Mouse (Mus musculus) limb, embryonic 12.5 days (tissue): ENCODE results near the gene Sh3pxd2b. TPM values are rescaled to one million over a fixed set of nuclear protein-coding genes. Genes with fewer than 3 reads are reported as not detected.

Experiments
- ATAC-seq: fragments of 200-750 bp; cut with Nextera tagmentation; 2 replicates; pipeline ENCODE4 v1.8.0; 2017; ENCODE audit warnings: low read depth, moderate TSS enrichment; ENCODE audit not compliant: insufficient number of reproducible peaks, insufficient read depth, low FRiP score, low TSS enrichment
- H3K27ac ChIP-seq: fragments of 300-500 bp; sonication (generic); 2 replicates; pipeline ENCODE4 v1.5.1; 2016; ENCODE audit warnings: mild to moderate bottlenecking, moderate library complexity
- H3K27me3 ChIP-seq: fragments of 300-500 bp; sonication (generic); 2 replicates; pipeline ENCODE4 v1.6.1; 2016; ENCODE audit warnings: mild to moderate bottlenecking, moderate library complexity
- H3K36me3 ChIP-seq: fragments of 300-500 bp; sonication (generic); 2 replicates; pipeline ENCODE4 v1.6.1; 2016; ENCODE audit warnings: mild to moderate bottlenecking, moderate library complexity
- H3K4me1 ChIP-seq: fragments of 300-500 bp; sonication (generic); replicated peaks from 2 replicates; pipeline ENCODE4 v1.6.1; 2016
- H3K4me2 ChIP-seq: fragments of 300-500 bp; sonication (generic); 2 replicates; pipeline ENCODE4 v1.6.1; 2016; ENCODE audit warnings: mild to moderate bottlenecking, moderate library complexity
- H3K4me3 ChIP-seq: fragments of 300-500 bp; sonication (generic); replicated peaks from 2 replicates; pipeline ENCODE4 v1.5.1; 2016; ENCODE audit warnings: mild to moderate bottlenecking
- H3K9ac ChIP-seq: fragments of 300-500 bp; sonication (generic); replicated peaks from 2 replicates; pipeline ENCODE4 v1.6.1; 2016; ENCODE audit warnings: mild to moderate bottlenecking, moderate library complexity
- H3K9me3 ChIP-seq: fragments of 300-500 bp; sonication (generic); 2 replicates; pipeline ENCODE4 v1.6.1; 2016; ENCODE audit warnings: mild to moderate bottlenecking, moderate library complexity
- WGBS: fragments of 180-500 bp; shearing (Covaris S2); methylation state at CpG from one replicate; pipeline ENCODE4 v1.1.7; 2016; 5-methylcytosine and 5-hydroxymethylcytosine counted together
- polyA plus RNA-seq: library from polyadenylated mRNA; unstranded; fragments of >200 nt; fragmentation: Nextera tagmentation; extraction: Ambion mirVana; gene quantifications from 2 replicates; pipeline ENCODE4 v1.2.1, GENCODE M21; 2016

Sh3pxd2b gene
- polyA plus RNA-seq, 1 experiment from 2014 or later = 27.7 TPM

- no peak for ATAC-seq
Measured at GRCm38 (mm10) chr11:32340476-32341473, 6.8 kb upstream of the Sh3pxd2b start.

GRCm38 (mm10) chr11:32342770-32343191 is 4.8 kb upstream of the Sh3pxd2b start:
- no peaks in the 10 kb centered on the region; the same call in 1 of the 2 replicates for H3K27me3 ChIP-seq
- H3K36me3 ChIP-seq = no peaks in the 10 kb centered on the region
- no peak overlapping the region for H3K4me2 ChIP-seq
- H3K4me3 ChIP-seq = no peak overlapping the region
- H3K9ac ChIP-seq = no peak overlapping the region
- no peak for ATAC-seq
- H3K27ac ChIP-seq = no peak overlapping the region
- 8% methylated on average over 2 of the region's 2 CpGs for WGBS
- H3K9me3 ChIP-seq = no peaks in the 10 kb centered on the region
- peaks cover 15% of the 10 kb centered on the region for H3K4me1 ChIP-seq

More at GRCm38 (mm10) chr11:32340476-32341473, 6.8 kb upstream of the Sh3pxd2b start:
- H3K4me2 ChIP-seq = no peak overlapping the region
- WGBS = 45% methylated on average over 17 of the region's 17 CpGs
- no peaks in the 10 kb centered on the region for H3K36me3 ChIP-seq
- no peaks in the 10 kb centered on the region; the same call in 1 of the 2 replicates for H3K27me3 ChIP-seq
- peaks cover 6% of the 10 kb centered on the region; the same call in 1 of the 2 replicates for H3K4me1 ChIP-seq
- no peak overlapping the region for H3K9ac ChIP-seq
- H3K4me3 ChIP-seq = no peak overlapping the region
- no peak overlapping the region for H3K27ac ChIP-seq
- peaks cover 7% of the 10 kb centered on the region; the same call in 1 of the 2 replicates for H3K9me3 ChIP-seq

GRCm38 (mm10) chr11:32343350-32343749 is 4.3 kb upstream of the Sh3pxd2b start:
- no peak overlapping the region for H3K9ac ChIP-seq
- no peaks in the 10 kb centered on the region for H3K9me3 ChIP-seq
- H3K27me3 ChIP-seq = no peaks in the 10 kb centered on the region; the same call in 1 of the 2 replicates
- no peak overlapping the region for H3K4me2 ChIP-seq
- peaks cover 15% of the 10 kb centered on the region for H3K4me1 ChIP-seq
- H3K27ac ChIP-seq = no peak overlapping the region
- 96% methylated on average over 1 of the region's 1 CpGs for WGBS
- no peak overlapping the region for H3K4me3 ChIP-seq
- H3K36me3 ChIP-seq = no peaks in the 10 kb centered on the region
- no peak for ATAC-seq

- WGBS = 71% methylated on average over 6 of the region's 6 CpGs
- no peak overlapping the region for H3K4me2 ChIP-seq
- H3K36me3 ChIP-seq = peaks cover 5% of the 10 kb centered on the region
- H3K9me3 ChIP-seq = no peaks in the 10 kb centered on the region
- H3K27ac ChIP-seq = no peak overlapping the region
- H3K4me1 ChIP-seq = peaks cover 32% of the 10 kb centered on the region
- no peaks in the 10 kb centered on the region; the same call in 1 of the 2 replicates for H3K27me3 ChIP-seq
- ATAC-seq = no peak
- no peak overlapping the region for H3K4me3 ChIP-seq
- H3K9ac ChIP-seq = no peak overlapping the region
Measured at GRCm38 (mm10) chr11:32345504-32346297, 1.9 kb upstream of the Sh3pxd2b start.

GRCm38 (mm10) chr11:32347264-32347606 is 385 bp upstream of the Sh3pxd2b start:
- Histone ChIP-seq H3K36me3 (peaks cover 20% of the 10 kb centered on the region), H3K27me3 (no peaks in the 10 kb centered on the region), H3K27ac (peak overlapping the region; percentile 90), H3K4me3 (peak overlapping the region; percentile 85), H3K4me2 (peak overlapping the region; percentile 90), H3K4me1 (peaks cover 30% of the 10 kb centered on the region), H3K9ac (peak overlapping the region; percentile 98), H3K9me3 (0 out of 2 replicates have a peak, but pooled peaks cover 3% of the 10 kb centered on the region)
- 4% methylated on average over 10 of the region's 10 CpGs for WGBS
- peak; percentile 40 for ATAC-seq

GRCm38 (mm10) chr11:32348433-32349283 is 1.0 kb downstream of the Sh3pxd2b start:
- H3K4me1 ChIP-seq = peaks cover 30% of the 10 kb centered on the region
- 0 out of 2 replicates have a peak, but pooled peaks cover 3% of the 10 kb centered on the region for H3K9me3 ChIP-seq
- WGBS = 28% methylated on average over 9 of the region's 9 CpGs
- no peaks in the 10 kb centered on the region for H3K27me3 ChIP-seq
- no peak for ATAC-seq
- H3K9ac ChIP-seq = peak overlapping the region; percentile 98
- peak overlapping the region; percentile 85 for H3K4me3 ChIP-seq
- H3K27ac ChIP-seq = peak overlapping the region; percentile 90
- peaks cover 34% of the 10 kb centered on the region for H3K36me3 ChIP-seq
- H3K4me2 ChIP-seq = peak overlapping the region; percentile 90

- H3K9ac ChIP-seq = no peak overlapping the region; the same call in 1 of the 2 replicates
- peak overlapping the region; percentile 90 for H3K27ac ChIP-seq
Measured at GRCm38 (mm10) chr11:32349284-32349953, 1.8 kb downstream of the Sh3pxd2b start.

GRCm38 (mm10) chr11:32352946-32353345 is 5.3 kb downstream of the Sh3pxd2b start:
- 0 out of 2 replicates have a peak, but pooled peaks cover 3% of the 10 kb centered on the region for H3K9me3 ChIP-seq
- no peak for ATAC-seq
- H3K36me3 ChIP-seq = peaks cover 48% of the 10 kb centered on the region
- H3K4me2 ChIP-seq = no peak overlapping the region
- no peak overlapping the region for H3K27ac ChIP-seq
- no peak overlapping the region for H3K9ac ChIP-seq
- H3K4me1 ChIP-seq = peaks cover 28% of the 10 kb centered on the region
- WGBS = 85% methylated on average over 6 of the region's 6 CpGs
- no peaks in the 10 kb centered on the region for H3K27me3 ChIP-seq
- H3K4me3 ChIP-seq = no peak overlapping the region

More at GRCm38 (mm10) chr11:32349284-32349953, 1.8 kb downstream of the Sh3pxd2b start:
- Histone ChIP-seq H3K4me1 (peaks cover 31% of the 10 kb centered on the region), H3K4me2 (peak overlapping the region; percentile 90), H3K4me3 (peak overlapping the region; percentile 85), H3K27me3 (no peaks in the 10 kb centered on the region), H3K9me3 (0 out of 2 replicates have a peak, but pooled peaks cover 3% of the 10 kb centered on the region), H3K36me3 (peaks cover 41% of the 10 kb centered on the region)
- no peak for ATAC-seq
- WGBS = 67% methylated on average over 13 of the region's 13 CpGs

GRCm38 (mm10) chr11:32355377-32355776 is 7.8 kb downstream of the Sh3pxd2b start:
- H3K36me3 ChIP-seq = peaks cover 57% of the 10 kb centered on the region
- no peak overlapping the region for H3K4me2 ChIP-seq
- 0 out of 2 replicates have a peak, but pooled peaks cover 3% of the 10 kb centered on the region for H3K9me3 ChIP-seq
- H3K27ac ChIP-seq = no peak overlapping the region
- H3K27me3 ChIP-seq = no peaks in the 10 kb centered on the region
- no peak overlapping the region for H3K4me3 ChIP-seq
- 76% methylated on average over 1 of the region's 1 CpGs for WGBS
- H3K4me1 ChIP-seq = peaks cover 10% of the 10 kb centered on the region
- no peak for ATAC-seq
- H3K9ac ChIP-seq = no peak overlapping the region

GRCm38 (mm10) chr11:32357686-32358085 is 10.1 kb downstream of the Sh3pxd2b start:
- Histone ChIP-seq H3K4me2 (no peak overlapping the region), H3K9ac (0 out of 2 replicates have a peak overlapping the region, but pooled peaks have one; percentile 23), H3K27ac (0 out of 2 replicates have a peak overlapping the region, but pooled peaks have one; percentile 23), H3K4me3 (no peak overlapping the region), H3K4me1 (peaks cover 10% of the 10 kb centered on the region; the same call in 1 of the 2 replicates), H3K9me3 (no peaks in the 10 kb centered on the region), H3K36me3 (peaks cover 48% of the 10 kb centered on the region), H3K27me3 (no peaks in the 10 kb centered on the region)
- no peak for ATAC-seq
- 59% methylated on average over 9 of the region's 9 CpGs for WGBS
